Mouse (Mus musculus): ENCODE measurements around the gene Slc25a23. TPM values are rescaled to one million over a fixed set of nuclear protein-coding genes. Genes with fewer than 3 reads are reported as not detected.

Gene Slc25a23
- polyA plus RNA-seq (2016; fragmentation: Nextera tagmentation; extraction: Ambion mirVana): 8.6 and 8.7 TPM in 2 replicates

GRCm38 (mm10) chr17:57059486-57059977, at the start of gene Slc25a23:
Gene Slc25a23 (minus strand): TSS chr17:57059863.
- peak; percentile 93 for DNase-seq (ENCODE audit: low spot score)
- under 1% methylated on average over 33 of the region's 45 CpGs for WGBS
- peak within 1 kb of the TSS; percentile 88 for H3K27ac ChIP-seq
- peaks cover 35% of the 10 kb centered on the region for H3K4me1 ChIP-seq
- no peaks in the 10 kb centered on the region for H3K9me3 ChIP-seq
- peak within 1 kb of the TSS; percentile 88 for H3K4me3 ChIP-seq
- H3K27me3 ChIP-seq (ENCODE audit: insufficient read depth, poor library complexity, severe bottlenecking): peaks cover 44% of the 10 kb centered on the region
- H3K36me3 ChIP-seq: peaks cover 18% of the 10 kb centered on the region

- Histone ChIP-seq H3K4me3 (no peak overlapping the region), H3K27me3 (ENCODE audit: insufficient read depth, poor library complexity, severe bottlenecking) (peaks cover 14% of the 10 kb centered on the region; the same call in 1 of the 2 replicates), H3K36me3 (no peaks in the 10 kb centered on the region), H3K27ac (no peak overlapping the region), H3K4me1 (peaks cover 25% of the 10 kb centered on the region), H3K9me3 (no peaks in the 10 kb centered on the region)
- 33% methylated on average over 5 of the region's 5 CpGs for WGBS
- no peak for DNase-seq (ENCODE audit: low spot score)
Measured at GRCm38 (mm10) chr17:57108666-57109171, 49.1 kb upstream of the Slc25a23 start.

- peaks cover 25% of the 10 kb centered on the region for H3K4me1 ChIP-seq
- 71% methylated on average over 7 of the region's 7 CpGs for WGBS
- H3K27ac ChIP-seq: no peak overlapping the region
- peaks cover 19% of the 10 kb centered on the region; the same call in 1 of the 2 replicates for H3K27me3 ChIP-seq (ENCODE audit: insufficient read depth, poor library complexity, severe bottlenecking)
- H3K4me3 ChIP-seq: no peak overlapping the region
- no peak for DNase-seq (ENCODE audit: low spot score)
- no peaks in the 10 kb centered on the region for H3K9me3 ChIP-seq
- H3K36me3 ChIP-seq: no peaks in the 10 kb centered on the region
Measured at GRCm38 (mm10) chr17:57108040-57108665, 48.5 kb upstream of the Slc25a23 start.

- H3K27me3 ChIP-seq (ENCODE audit: insufficient read depth, poor library complexity, severe bottlenecking): peaks cover 19% of the 10 kb centered on the region; the same call in 1 of the 2 replicates
- no peaks in the 10 kb centered on the region for H3K36me3 ChIP-seq
- H3K27ac ChIP-seq: no peak overlapping the region
- WGBS: 86% methylated on average over 5 of the region's 5 CpGs
- H3K9me3 ChIP-seq: no peaks in the 10 kb centered on the region
- no peak overlapping the region for H3K4me3 ChIP-seq
- peaks cover 25% of the 10 kb centered on the region for H3K4me1 ChIP-seq
- no peak for DNase-seq (ENCODE audit: low spot score)
Measured at GRCm38 (mm10) chr17:57107064-57107463, 47.4 kb upstream of the Slc25a23 start.

GRCm38 (mm10) chr17:57106035-57106368, 46.3 kb upstream of the Slc25a23 start:
- DNase-seq (ENCODE audit: low spot score): no peak
- WGBS: 10% methylated on average over 9 of the region's 9 CpGs
- no peaks in the 10 kb centered on the region for H3K36me3 ChIP-seq
- peaks cover 19% of the 10 kb centered on the region; the same call in 1 of the 2 replicates for H3K27me3 ChIP-seq (ENCODE audit: insufficient read depth, poor library complexity, severe bottlenecking)
- H3K4me3 ChIP-seq: peak overlapping the region; percentile 66
- H3K27ac ChIP-seq: peak overlapping the region; percentile 87; the same call in 1 of the 2 replicates
- H3K4me1 ChIP-seq: peaks cover 25% of the 10 kb centered on the region
- no peaks in the 10 kb centered on the region for H3K9me3 ChIP-seq

GRCm38 (mm10) chr17:57105181-57106034, 45.7 kb upstream of the Slc25a23 start, which contains the start of gene Tnfsf9:
Gene Tnfsf9 (plus strand): TSS chr17:57105325.
- Histone ChIP-seq H3K27ac (peak within 1 kb of the TSS; percentile 87), H3K27me3 (ENCODE audit: insufficient read depth, poor library complexity, severe bottlenecking) (peaks cover 19% of the 10 kb centered on the region; the same call in 1 of the 2 replicates), H3K9me3 (no peaks in the 10 kb centered on the region), H3K36me3 (no peaks in the 10 kb centered on the region), H3K4me1 (peaks cover 25% of the 10 kb centered on the region), H3K4me3 (peak within 1 kb of the TSS; percentile 66)
- peak; percentile 80 for DNase-seq (ENCODE audit: low spot score)
- under 1% methylated on average over 59 of the region's 61 CpGs for WGBS

- peak overlapping the region; percentile 87 for H3K27ac ChIP-seq
- H3K4me3 ChIP-seq: peak overlapping the region; percentile 66
- no peaks in the 10 kb centered on the region for H3K36me3 ChIP-seq
- H3K9me3 ChIP-seq: no peaks in the 10 kb centered on the region
- 40% methylated on average over 4 of the region's 4 CpGs for WGBS
- peaks cover 19% of the 10 kb centered on the region; the same call in 1 of the 2 replicates for H3K27me3 ChIP-seq (ENCODE audit: insufficient read depth, poor library complexity, severe bottlenecking)
- H3K4me1 ChIP-seq: peaks cover 28% of the 10 kb centered on the region
- DNase-seq (ENCODE audit: low spot score): no peak
Measured at GRCm38 (mm10) chr17:57104496-57104895, 44.8 kb upstream of the Slc25a23 start.

GRCm38 (mm10) chr17:57102276-57102675, 42.6 kb upstream of the Slc25a23 start:
- Histone ChIP-seq H3K27me3 (ENCODE audit: insufficient read depth, poor library complexity, severe bottlenecking) (peaks cover 18% of the 10 kb centered on the region; the same call in 1 of the 2 replicates), H3K4me1 (peaks cover 23% of the 10 kb centered on the region), H3K9me3 (no peaks in the 10 kb centered on the region), H3K4me3 (no peak overlapping the region), H3K27ac (no peak overlapping the region), H3K36me3 (no peaks in the 10 kb centered on the region)
- WGBS: 91% methylated on average over 2 of the region's 2 CpGs
- no peak for DNase-seq (ENCODE audit: low spot score)

- H3K9me3 ChIP-seq: no peaks in the 10 kb centered on the region
- no peak overlapping the region for H3K4me3 ChIP-seq
- 1% methylated on average over 10 of the region's 10 CpGs for WGBS
- H3K27me3 ChIP-seq (ENCODE audit: insufficient read depth, poor library complexity, severe bottlenecking): peaks cover 16% of the 10 kb centered on the region; the same call in 1 of the 2 replicates
- H3K36me3 ChIP-seq: no peaks in the 10 kb centered on the region
- no peak overlapping the region for H3K27ac ChIP-seq
- DNase-seq (ENCODE audit: low spot score): peak; percentile 80
- H3K4me1 ChIP-seq: peaks cover 18% of the 10 kb centered on the region
Measured at GRCm38 (mm10) chr17:57099629-57100325, 40.1 kb upstream of the Slc25a23 start.

- Histone ChIP-seq H3K4me1 (peaks cover 13% of the 10 kb centered on the region), H3K4me3 (no peak overlapping the region), H3K36me3 (no peaks in the 10 kb centered on the region), H3K27me3 (ENCODE audit: insufficient read depth, poor library complexity, severe bottlenecking) (peaks cover 10% of the 10 kb centered on the region; the same call in 1 of the 2 replicates), H3K27ac (no peak overlapping the region), H3K9me3 (no peaks in the 10 kb centered on the region)
- no peak for DNase-seq (ENCODE audit: low spot score)
- 71% methylated on average over 5 of the region's 5 CpGs for WGBS
Measured at GRCm38 (mm10) chr17:57098321-57098720, 38.7 kb upstream of the Slc25a23 start.

GRCm38 (mm10) chr17:57096623-57096920, 36.9 kb upstream of the Slc25a23 start:
- Histone ChIP-seq H3K4me3 (peak overlapping the region; percentile 33), H3K27ac (no peak overlapping the region), H3K27me3 (ENCODE audit: insufficient read depth, poor library complexity, severe bottlenecking) (peaks cover 13% of the 10 kb centered on the region; the same call in 1 of the 2 replicates), H3K36me3 (no peaks in the 10 kb centered on the region), H3K4me1 (peaks cover 13% of the 10 kb centered on the region), H3K9me3 (no peaks in the 10 kb centered on the region)
- WGBS: 1% methylated on average over 11 of the region's 11 CpGs
- peak; percentile 88 for DNase-seq (ENCODE audit: low spot score)

GRCm38 (mm10) chr17:57095855-57096622, 36.4 kb upstream of the Slc25a23 start:
- peaks cover 13% of the 10 kb centered on the region; the same call in 1 of the 2 replicates for H3K27me3 ChIP-seq (ENCODE audit: insufficient read depth, poor library complexity, severe bottlenecking)
- no peaks in the 10 kb centered on the region for H3K9me3 ChIP-seq
- H3K27ac ChIP-seq: no peak overlapping the region
- no peaks in the 10 kb centered on the region for H3K36me3 ChIP-seq
- H3K4me1 ChIP-seq: peaks cover 13% of the 10 kb centered on the region
- WGBS: 1% methylated on average over 18 of the region's 19 CpGs
- peak overlapping the region; percentile 42 for H3K4me3 ChIP-seq
- DNase-seq (ENCODE audit: low spot score): no peak
